Mouse (Mus musculus): ENCODE measurements around the gene Serpinb2. TPM values are rescaled to one million over a fixed set of nuclear protein-coding genes. Genes with fewer than 3 reads are reported as not detected.

The Serpinb2 gene
- total RNA-seq (2021) = not detected
- long read RNA-seq = 0 reads

GRCm38 (mm10) chr1:107511252-107511651 lies at the start of gene Serpinb2:
Gene Serpinb2 (plus strand): TSS chr1:107511423.
- DNase-seq (ENCODE audit: low spot score in 2 of 2) = no peak

GRCm38 (mm10) chr1:107479909-107480308 lies 31.3 kb upstream of the Serpinb2 start:
- no peak for DNase-seq (ENCODE audit: low spot score in 2 of 2)

GRCm38 (mm10) chr1:107481452-107481851 lies 29.8 kb upstream of the Serpinb2 start:
- peak; percentile 69 to 94 for DNase-seq (ENCODE audit: low spot score in 2 of 2)

- no peak for DNase-seq (ENCODE audit: low spot score in 2 of 2)
Observed at GRCm38 (mm10) chr1:107489577-107489976, 21.6 kb upstream of the Serpinb2 start.

DNA sequence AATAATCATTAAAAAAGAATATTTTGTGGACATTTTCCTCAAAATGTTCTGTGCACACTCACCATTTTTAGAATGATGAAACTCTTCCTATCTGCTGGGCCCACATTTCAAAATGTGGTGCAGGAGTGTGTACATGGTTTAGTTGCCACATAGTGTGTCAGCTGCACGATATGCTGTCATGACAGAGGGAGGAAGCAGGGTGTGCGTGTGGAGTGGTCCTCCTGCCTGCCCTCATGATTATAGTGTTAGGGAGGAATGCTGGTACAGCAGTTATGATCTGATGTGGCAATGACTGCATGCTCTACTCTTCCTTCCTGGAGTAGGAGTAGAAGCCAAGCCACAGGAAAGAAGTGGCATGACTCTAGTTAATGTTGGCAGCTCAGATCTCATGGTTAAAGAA lies 14.4 kb upstream of the Serpinb2 start:
- DNase-seq (ENCODE audit: low spot score in 2 of 2) = no peak

DNA sequence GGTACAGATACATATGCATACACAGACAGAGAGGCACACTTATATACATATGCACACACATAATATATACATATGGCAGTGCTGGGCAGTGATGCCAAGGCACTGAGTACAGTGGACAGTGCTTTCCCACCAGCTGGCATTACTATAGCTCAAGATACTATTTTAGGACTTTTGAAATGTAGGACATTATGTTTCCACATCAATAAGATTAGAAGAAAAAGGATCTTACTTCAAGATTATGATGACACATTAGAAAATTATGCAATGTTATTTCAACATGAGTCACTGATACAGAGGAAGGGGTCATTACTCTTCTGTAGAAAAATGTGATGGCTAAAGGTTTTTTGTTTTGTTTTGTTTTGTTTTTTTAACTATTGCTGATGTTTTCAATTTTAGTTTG lies 9.2 kb upstream of the Serpinb2 start:
- DNase-seq (ENCODE audit: low spot score in 2 of 2) = no peak

DNA sequence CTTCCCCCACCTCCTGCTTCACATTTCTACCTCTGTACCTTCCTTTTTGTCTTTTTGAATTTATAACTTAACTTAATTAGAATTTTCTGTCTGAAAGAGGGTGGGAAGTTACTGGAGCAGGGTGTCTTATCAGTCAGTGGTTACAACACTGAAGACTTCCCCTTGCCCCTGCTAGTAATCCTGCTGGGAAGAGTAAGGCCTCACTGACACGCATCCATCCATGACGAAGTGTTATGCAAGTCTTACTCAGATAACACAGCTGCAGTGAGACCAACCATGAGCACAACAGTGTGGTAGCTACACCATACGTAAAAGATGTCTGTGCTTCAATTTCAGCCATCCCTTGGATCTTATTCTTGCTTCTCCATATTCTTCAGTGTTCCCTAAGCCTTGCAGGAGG lies 7.9 kb upstream of the Serpinb2 start:
- no peak for DNase-seq (ENCODE audit: low spot score in 2 of 2)

- DNase-seq (ENCODE audit: low spot score in 2 of 2) = no peak
Observed at GRCm38 (mm10) chr1:107505898-107506562, 5.2 kb upstream of the Serpinb2 start.

- DNase-seq (ENCODE audit: low spot score in 2 of 2) = no peak
Observed at GRCm38 (mm10) chr1:107512194-107513138, 1.2 kb downstream of the Serpinb2 start.

DNA sequence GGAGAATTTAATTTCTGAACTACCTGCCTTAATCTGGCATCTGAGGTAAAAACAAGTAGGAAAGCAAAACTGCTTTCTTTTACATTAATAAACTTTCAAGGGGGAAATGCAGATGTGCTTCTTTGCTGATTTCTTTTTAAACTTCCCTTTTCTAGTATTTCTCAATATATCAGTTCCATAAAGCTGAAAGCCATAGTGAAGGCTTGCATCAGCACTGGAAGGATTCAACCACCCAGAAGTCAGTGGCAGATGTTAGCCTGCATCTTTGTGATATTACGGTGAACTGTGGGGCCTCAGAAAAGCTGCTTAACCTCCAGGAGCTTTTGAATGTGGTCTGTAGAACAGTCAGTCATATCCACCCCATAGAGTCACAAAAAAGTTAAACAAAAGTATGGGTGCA lies 2.3 kb downstream of the Serpinb2 start:
- DNase-seq (ENCODE audit: low spot score in 2 of 2) = no peak

DNA sequence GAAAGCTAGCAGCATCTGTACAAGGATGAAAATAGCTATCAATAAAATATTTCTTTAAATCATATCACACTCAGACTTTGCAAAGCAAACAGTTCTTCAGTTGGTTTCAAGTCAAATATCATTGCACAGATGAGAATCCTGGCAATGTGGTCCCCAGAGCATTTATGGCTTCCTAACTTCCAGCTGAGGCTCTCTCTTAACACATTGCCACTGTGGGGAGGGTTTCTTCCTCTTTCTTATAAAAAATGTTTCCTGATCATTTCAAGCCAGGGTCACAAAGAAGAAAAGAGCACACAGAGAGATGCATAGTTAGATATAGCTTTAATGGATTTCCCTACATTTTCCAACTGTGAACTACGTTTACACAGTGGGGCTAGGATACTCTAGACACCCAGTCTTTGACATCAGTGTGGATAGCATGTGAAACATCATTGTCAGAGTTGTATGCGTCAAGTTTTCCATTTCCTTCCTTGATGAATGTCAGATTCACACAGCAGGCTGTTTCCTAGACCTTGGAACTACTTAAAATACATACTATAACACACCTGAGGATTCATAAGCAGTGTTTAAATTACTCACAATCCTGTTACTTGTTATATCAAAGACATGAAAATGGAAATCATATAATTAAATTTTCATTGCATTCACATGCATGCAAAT lies 4.7 kb downstream of the Serpinb2 start:
- no peak for DNase-seq (ENCODE audit: low spot score in 2 of 2)

GRCm38 (mm10) chr1:107525592-107525991 lies 14.4 kb downstream of the Serpinb2 start:
- no peak for DNase-seq (ENCODE audit: low spot score in 2 of 2)

- no peak for DNase-seq (ENCODE audit: low spot score in 2 of 2)
Observed at GRCm38 (mm10) chr1:107528325-107529078, 17.3 kb downstream of the Serpinb2 start.

DNA sequence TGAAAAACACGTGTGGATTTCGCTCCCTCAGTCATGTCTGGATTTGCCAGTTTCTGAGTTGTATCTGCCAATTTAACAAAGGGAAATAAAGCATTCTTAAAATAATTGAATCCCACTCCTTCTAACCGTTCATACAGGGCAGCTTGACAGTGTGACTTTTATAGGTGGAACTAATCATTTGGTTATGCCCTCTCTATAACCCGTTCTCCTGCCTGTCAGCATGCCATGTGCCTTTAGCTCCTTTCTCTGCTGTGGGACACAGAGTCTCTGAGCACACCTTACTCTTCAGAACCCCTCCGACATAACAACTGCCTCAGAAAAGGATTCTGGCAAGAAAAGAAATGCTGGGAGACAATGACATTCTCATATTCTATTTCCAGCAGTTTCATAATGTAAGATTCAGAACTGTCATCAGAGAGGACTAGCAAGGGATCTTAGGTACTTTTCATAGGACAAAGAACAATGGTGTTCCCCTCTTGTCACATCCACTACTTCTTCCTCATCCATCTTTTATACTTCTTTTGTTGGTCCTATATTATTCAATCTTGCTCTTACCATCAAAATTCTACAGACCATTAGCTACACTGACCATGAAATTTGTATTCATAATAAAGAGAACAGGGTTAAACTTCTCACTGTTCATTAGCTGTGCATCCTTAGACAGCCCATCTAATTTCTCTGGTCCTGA lies 18.3 kb downstream of the Serpinb2 start:
- DNase-seq (ENCODE audit: low spot score in 2 of 2) = no peak

GRCm38 (mm10) chr1:107533736-107534135 lies 22.5 kb downstream of the Serpinb2 start:
- no peak for DNase-seq (ENCODE audit: low spot score in 2 of 2)

GRCm38 (mm10) chr1:107537435-107537834 lies 26.2 kb downstream of the Serpinb2 start:
- DNase-seq (ENCODE audit: low spot score in 2 of 2) = no peak

DNA sequence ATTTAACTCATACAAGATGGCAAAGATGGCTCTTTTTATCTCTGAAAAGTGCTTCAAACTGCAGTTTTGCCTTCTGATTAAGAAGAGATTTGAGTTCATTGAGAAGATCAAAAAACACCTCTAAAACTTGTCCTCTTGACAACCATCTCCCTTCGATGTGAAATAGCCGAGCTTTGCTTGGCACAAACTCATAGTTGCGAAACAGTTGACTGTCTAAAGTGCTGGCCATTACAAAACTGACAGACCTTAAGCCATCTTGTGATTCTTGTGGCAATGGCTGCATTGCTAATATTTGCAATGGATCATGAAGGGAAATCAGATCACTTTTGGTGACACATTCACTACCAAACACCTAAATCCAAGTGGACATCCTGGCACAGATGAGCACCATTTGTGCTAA lies 48.3 kb downstream of the Serpinb2 start:
- no peak for DNase-seq (ENCODE audit: low spot score in 2 of 2)

DNA sequence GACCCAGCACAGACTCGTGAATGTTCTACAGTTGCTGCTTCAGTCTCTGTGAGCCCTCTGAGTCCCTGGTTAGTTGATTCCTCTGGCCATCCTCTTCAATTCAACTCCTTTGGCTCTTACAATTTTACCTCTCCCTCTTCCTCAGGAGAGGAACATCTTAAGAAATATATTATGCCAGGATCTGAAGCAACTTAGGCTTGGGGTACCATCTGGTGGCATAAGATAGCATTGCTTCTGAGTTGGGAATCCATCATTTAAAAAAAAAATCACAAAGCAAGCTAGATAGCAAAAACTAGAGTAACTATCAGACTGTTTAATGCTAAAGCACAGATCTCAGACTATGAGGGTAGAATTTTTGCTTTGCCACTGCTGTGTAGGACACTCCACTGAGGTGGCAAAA lies 50.9 kb downstream of the Serpinb2 start:
- peak in 1 of 2 experiments; percentile 25 for DNase-seq (ENCODE audit: low spot score in 2 of 2)

DNA sequence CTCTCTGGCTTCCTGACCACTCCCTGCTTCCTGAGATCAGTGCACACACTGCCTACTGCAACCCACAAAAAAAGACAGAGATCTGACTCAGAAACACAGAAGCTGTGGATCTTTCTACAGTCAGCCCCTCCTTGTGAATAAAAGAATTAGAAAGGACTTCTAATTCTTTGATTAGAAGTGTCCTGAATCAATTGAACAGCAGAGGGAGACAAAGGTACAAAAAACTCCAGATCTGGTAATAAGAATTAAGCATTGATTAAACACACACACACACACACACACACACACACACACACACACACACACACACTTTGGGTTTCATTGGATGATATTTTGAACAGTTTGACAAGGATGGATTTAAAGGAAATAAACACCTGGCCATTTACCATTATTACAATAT lies 54.4 kb downstream of the Serpinb2 start:
- DNase-seq (ENCODE audit: low spot score in 2 of 2) = peak in 1 of 2 experiments; percentile 27

DNA sequence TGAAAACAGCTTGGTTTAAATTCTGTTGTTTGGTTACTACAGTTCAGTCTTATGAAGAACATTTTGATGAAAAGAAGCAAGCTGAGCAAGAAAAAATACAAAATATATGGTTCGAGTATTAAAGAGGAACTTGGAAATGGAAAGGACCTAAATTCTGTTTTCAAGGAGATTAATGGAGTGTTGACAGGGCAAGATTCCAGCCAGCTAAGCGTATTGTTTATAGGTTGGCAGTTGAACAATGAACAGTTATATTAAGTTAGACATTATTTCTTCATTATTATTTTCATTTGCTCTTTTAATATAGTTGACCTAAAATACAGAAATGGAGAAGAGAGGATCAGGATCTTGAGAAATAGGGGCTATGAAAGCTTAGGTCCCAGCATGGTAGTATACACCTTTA lies 64.9 kb downstream of the Serpinb2 start:
- no peak for DNase-seq (ENCODE audit: low spot score in 2 of 2)

GRCm38 (mm10) chr1:107577514-107577913 lies 66.3 kb downstream of the Serpinb2 start:
- DNase-seq (ENCODE audit: low spot score in 2 of 2) = no peak
